Mouse (Mus musculus): ENCODE data around the gene Grtp1.
A peak's percentile ranks its signal among the peaks of the same experiment; 100 is the strongest.

Gene Grtp1

GRCm38 (mm10) chr8:13200301-13201012 lies at the start of gene Grtp1:
Gene Grtp1 (minus strand): TSS chr8:13200620.
- no peak for DNase-seq (ENCODE audit: low read depth, low spot score)

- no peak for DNase-seq (ENCODE audit: low read depth, low spot score)
These were observed 44.0 kb upstream of the Grtp1 start for GRCm38 (mm10) chr8:13244343-13244880.

GRCm38 (mm10) chr8:13242985-13243870 lies 42.8 kb upstream of the Grtp1 start:
- no peak for DNase-seq (ENCODE audit: low read depth, low spot score)

- DNase-seq (ENCODE audit: low read depth, low spot score) = no peak
These were observed 40.3 kb upstream of the Grtp1 start for GRCm38 (mm10) chr8:13240691-13241090.

GRCm38 (mm10) chr8:13240055-13240454 lies 39.6 kb upstream of the Grtp1 start:
- DNase-seq (ENCODE audit: low read depth, low spot score) = no peak

GRCm38 (mm10) chr8:13234803-13235202 lies 34.4 kb upstream of the Grtp1 start:
- no peak for DNase-seq (ENCODE audit: low read depth, low spot score)

- no peak for DNase-seq (ENCODE audit: low read depth, low spot score)
These were observed 30.1 kb upstream of the Grtp1 start for GRCm38 (mm10) chr8:13230471-13230870.

- no peak for DNase-seq (ENCODE audit: low read depth, low spot score)
These were observed 29.4 kb upstream of the Grtp1 start for GRCm38 (mm10) chr8:13229802-13230201.

- DNase-seq (ENCODE audit: low read depth, low spot score) = no peak
These were observed 28.6 kb upstream of the Grtp1 start for GRCm38 (mm10) chr8:13228923-13229610.

- no peak for DNase-seq (ENCODE audit: low read depth, low spot score)
These were observed 26.8 kb upstream of the Grtp1 start for GRCm38 (mm10) chr8:13227184-13227583.

GRCm38 (mm10) chr8:13226288-13226687 lies 25.9 kb upstream of the Grtp1 start:
- DNase-seq (ENCODE audit: low read depth, low spot score) = no peak

- DNase-seq (ENCODE audit: low read depth, low spot score) = no peak
These were observed 24.0 kb upstream of the Grtp1 start for GRCm38 (mm10) chr8:13224426-13224825.

- DNase-seq (ENCODE audit: low read depth, low spot score) = no peak
These were observed 18.0 kb upstream of the Grtp1 start for GRCm38 (mm10) chr8:13218441-13218840.

- no peak for DNase-seq (ENCODE audit: low read depth, low spot score)
These were observed 17.6 kb upstream of the Grtp1 start for GRCm38 (mm10) chr8:13217986-13218385.

GRCm38 (mm10) chr8:13217093-13217492 lies 16.7 kb upstream of the Grtp1 start:
- no peak for DNase-seq (ENCODE audit: low read depth, low spot score)

GRCm38 (mm10) chr8:13216386-13216785 lies 16.0 kb upstream of the Grtp1 start:
- no peak for DNase-seq (ENCODE audit: low read depth, low spot score)

GRCm38 (mm10) chr8:13213479-13214268 lies 13.3 kb upstream of the Grtp1 start:
- DNase-seq (ENCODE audit: low read depth, low spot score) = peak; percentile 73

GRCm38 (mm10) chr8:13209770-13210169 lies 9.3 kb upstream of the Grtp1 start:
- DNase-seq (ENCODE audit: low read depth, low spot score) = no peak

GRCm38 (mm10) chr8:13208627-13209355 lies 8.4 kb upstream of the Grtp1 start:
- DNase-seq (ENCODE audit: low read depth, low spot score) = no peak

GRCm38 (mm10) chr8:13206290-13206689 lies 5.9 kb upstream of the Grtp1 start:
- no peak for DNase-seq (ENCODE audit: low read depth, low spot score)

Measured in embryo, embryonic 11.5 days (tissue).